Mouse (Mus musculus) forebrain, embryonic 11.5 days (tissue): ENCODE measurements at regions not wholly inside any gene's neighbourhood (a gene's known extent, or its start where the extent isn't known, plus 50 kb on each side); places are given as distances from the start of the nearest gene placed in this dataset.

Experiments
- ATAC-seq: fragments of 200-750 bp; cut with Nextera tagmentation; replicated peaks from 2 replicates; pipeline ENCODE4 v1.8.0; 2017; ENCODE audit warnings: moderate TSS enrichment; ENCODE audit not compliant: low FRiP score
- DNase-seq: peaks from one replicate; pipeline ENCODE4 v3.0.0-alpha.2; 2017; ENCODE audit warnings: low spot score
- H3K27ac ChIP-seq: fragments of 300-500 bp; sonication (generic); 2 replicates; pipeline ENCODE4 v1.5.1; 2014; ENCODE audit warnings: low read depth, low read length
- H3K27me3 ChIP-seq: fragments of 300-500 bp; sonication (generic); 2 replicates; pipeline ENCODE4 v1.6.1; 2014; ENCODE audit warnings: mild to moderate bottlenecking, low read length, mixed read lengths; ENCODE audit not compliant: control insufficient read depth, insufficient read depth
- H3K36me3 ChIP-seq: fragments of 300-500 bp; sonication (generic); 2 replicates; pipeline ENCODE4 v1.6.1; 2014; ENCODE audit warnings: mild to moderate bottlenecking, low read length, moderate library complexity, mixed read lengths; ENCODE audit not compliant: control insufficient read depth, insufficient read depth
- H3K4me1 ChIP-seq: fragments of 300-500 bp; sonication (generic); replicated peaks from 2 replicates; pipeline ENCODE4 v1.6.1; 2014; ENCODE audit warnings: low read length, mixed read lengths; ENCODE audit not compliant: control insufficient read depth, insufficient read depth
- H3K4me2 ChIP-seq: fragments of 300-500 bp; sonication (generic); 2 replicates; pipeline ENCODE4 v1.6.1; 2014; ENCODE audit warnings: low read depth, mild to moderate bottlenecking, low read length, moderate library complexity, mixed read lengths; ENCODE audit not compliant: severe bottlenecking
- H3K4me3 ChIP-seq: fragments of 300-500 bp; sonication (generic); 2 replicates; pipeline ENCODE4 v1.5.1; 2014; ENCODE audit warnings: low read depth, low read length
- H3K9ac ChIP-seq: fragments of 300-500 bp; sonication (generic); 2 replicates; pipeline ENCODE4 v1.6.1; 2014; ENCODE audit warnings: low read length
- H3K9me3 ChIP-seq: fragments of 300-500 bp; sonication (generic); 2 replicates; pipeline ENCODE4 v1.6.1; 2016; ENCODE audit warnings: low read length, mixed read lengths; ENCODE audit not compliant: control insufficient read depth
- WGBS: fragments of 180-500 bp; shearing (Covaris S2); extraction: QIAGEN DNeasy Blood & Tissue Kit; methylation state at CpG from one replicate; pipeline ENCODE4 v1.1.7; 2014; 5-methylcytosine and 5-hydroxymethylcytosine counted together

DNA sequence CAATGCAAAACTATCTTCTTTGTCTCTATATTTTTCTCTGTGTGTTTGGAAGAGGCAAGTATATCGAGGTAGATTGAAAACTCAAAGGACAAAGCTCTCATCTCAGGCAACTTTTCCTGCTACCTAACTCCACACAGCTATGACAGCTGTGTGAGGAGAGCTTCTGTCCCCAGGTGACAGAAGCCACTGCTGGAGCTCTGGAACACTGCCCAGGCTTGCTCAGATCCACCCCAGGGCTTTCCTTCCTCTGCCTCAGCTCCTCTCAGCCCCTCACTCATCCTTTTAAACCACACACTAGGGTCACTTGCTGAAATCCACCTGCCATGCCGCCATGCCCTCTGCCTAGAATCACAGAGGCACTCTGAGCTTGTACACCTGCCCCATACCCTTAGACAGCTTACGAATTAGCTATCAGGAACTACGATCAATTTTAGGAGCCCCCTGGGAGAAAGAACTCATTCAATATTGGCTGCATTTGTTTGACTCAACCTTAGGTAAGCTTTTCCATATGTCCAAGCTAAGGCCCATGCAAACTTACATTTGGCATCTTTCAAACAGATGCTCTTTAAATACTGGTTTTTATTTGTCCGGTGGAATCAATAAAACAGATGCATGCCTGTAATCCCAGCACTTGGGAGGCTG lies 196.9 kb upstream of the Hnrnpa3 start:
- Histone ChIP-seq H3K27ac (no peak overlapping the region), H3K9me3 (no peaks in the 10 kb centered on the region), H3K4me3 (no peak overlapping the region), H3K4me1 (no peaks in the 10 kb centered on the region; the same call in 1 of the 2 replicates), H3K27me3 (no peaks in the 10 kb centered on the region), H3K36me3 (no peaks in the 10 kb centered on the region), H3K4me2 (no peak overlapping the region), H3K9ac (no peak overlapping the region)
- 78% methylated on average over 5 of the region's 5 CpGs for WGBS
- DNase-seq (no peak), ATAC-seq (no peak)

DNA sequence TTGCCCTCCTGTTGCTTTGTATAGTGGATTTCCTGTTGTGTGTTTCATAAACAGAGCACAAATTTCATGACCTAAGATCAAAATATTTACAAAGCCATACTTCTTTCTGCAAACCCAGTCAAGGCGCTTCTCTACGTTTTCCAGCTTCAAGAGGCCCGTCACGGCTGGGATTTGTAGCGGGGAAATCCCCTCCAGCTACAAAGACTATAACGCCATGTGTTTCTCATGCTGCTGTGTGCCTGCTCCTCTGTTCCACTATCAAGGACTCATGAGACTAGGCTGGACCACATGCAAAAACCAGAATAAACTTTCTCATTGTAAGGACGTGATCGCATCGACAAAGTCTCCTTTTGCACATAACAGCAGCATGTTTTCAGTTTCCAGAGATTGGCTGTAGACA lies 196.0 kb upstream of the Hnrnpa3 start:
- Histone ChIP-seq H3K4me1 (no peaks in the 10 kb centered on the region; the same call in 1 of the 2 replicates), H3K4me2 (no peak overlapping the region), H3K4me3 (no peak overlapping the region), H3K9me3 (no peaks in the 10 kb centered on the region), H3K9ac (no peak overlapping the region), H3K36me3 (no peaks in the 10 kb centered on the region), H3K27me3 (no peaks in the 10 kb centered on the region), H3K27ac (no peak overlapping the region)
- DNase-seq, result no peak
- WGBS, result 82% methylated on average over 9 of the region's 9 CpGs
- no peak for ATAC-seq

DNA sequence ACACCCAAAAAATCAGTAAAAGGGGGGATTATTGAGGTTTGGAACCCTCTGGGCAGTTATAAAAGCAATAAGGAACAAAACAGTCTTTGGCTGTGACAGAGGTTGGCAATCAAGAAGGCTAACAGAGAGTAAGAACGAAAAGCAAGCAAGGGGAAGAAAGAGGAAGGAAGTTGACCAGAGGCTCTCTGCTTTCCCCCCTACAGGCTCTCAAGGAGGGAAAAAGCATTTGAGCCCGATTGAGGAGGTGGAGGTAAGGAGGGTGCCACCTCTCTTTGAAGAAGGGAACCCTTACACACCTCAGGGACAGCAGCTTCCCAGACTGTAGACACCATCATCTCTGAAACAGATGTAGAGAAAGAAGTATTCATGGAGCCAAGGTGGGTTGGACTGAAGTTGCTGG lies 194.6 kb upstream of the Hnrnpa3 start:
- no peaks in the 10 kb centered on the region for H3K27me3 ChIP-seq
- no peak overlapping the region for H3K4me3 ChIP-seq
- H3K9ac ChIP-seq, result no peak overlapping the region
- H3K4me1 ChIP-seq, result no peaks in the 10 kb centered on the region; the same call in 1 of the 2 replicates
- H3K4me2 ChIP-seq, result no peak overlapping the region
- ATAC-seq, result no peak
- no peaks in the 10 kb centered on the region for H3K9me3 ChIP-seq
- H3K27ac ChIP-seq, result no peak overlapping the region
- 55% methylated on average over 2 of the region's 2 CpGs for WGBS
- DNase-seq, result no peak
- no peaks in the 10 kb centered on the region for H3K36me3 ChIP-seq

DNA sequence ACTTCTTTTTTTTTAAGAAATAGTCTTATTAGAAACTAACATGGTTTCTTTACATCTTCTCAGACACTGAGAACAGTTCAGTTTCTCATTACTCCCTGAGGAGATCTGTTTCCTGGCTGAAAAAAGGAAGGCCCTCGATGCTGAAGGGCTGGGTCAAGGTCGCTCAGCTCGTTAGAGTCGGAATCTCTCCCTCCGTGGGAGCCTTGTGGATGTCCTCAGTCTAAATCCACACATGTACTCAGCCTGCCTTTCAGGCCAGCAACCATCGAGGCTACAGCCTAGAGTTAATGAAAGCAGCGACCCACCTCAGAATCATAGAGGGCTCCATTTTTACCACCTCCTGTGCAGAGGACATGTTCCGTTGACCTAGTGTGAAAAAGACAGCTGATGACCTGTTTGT lies 190.2 kb upstream of the Hnrnpa3 start:
- WGBS, result 65% methylated on average over 8 of the region's 8 CpGs

DNA sequence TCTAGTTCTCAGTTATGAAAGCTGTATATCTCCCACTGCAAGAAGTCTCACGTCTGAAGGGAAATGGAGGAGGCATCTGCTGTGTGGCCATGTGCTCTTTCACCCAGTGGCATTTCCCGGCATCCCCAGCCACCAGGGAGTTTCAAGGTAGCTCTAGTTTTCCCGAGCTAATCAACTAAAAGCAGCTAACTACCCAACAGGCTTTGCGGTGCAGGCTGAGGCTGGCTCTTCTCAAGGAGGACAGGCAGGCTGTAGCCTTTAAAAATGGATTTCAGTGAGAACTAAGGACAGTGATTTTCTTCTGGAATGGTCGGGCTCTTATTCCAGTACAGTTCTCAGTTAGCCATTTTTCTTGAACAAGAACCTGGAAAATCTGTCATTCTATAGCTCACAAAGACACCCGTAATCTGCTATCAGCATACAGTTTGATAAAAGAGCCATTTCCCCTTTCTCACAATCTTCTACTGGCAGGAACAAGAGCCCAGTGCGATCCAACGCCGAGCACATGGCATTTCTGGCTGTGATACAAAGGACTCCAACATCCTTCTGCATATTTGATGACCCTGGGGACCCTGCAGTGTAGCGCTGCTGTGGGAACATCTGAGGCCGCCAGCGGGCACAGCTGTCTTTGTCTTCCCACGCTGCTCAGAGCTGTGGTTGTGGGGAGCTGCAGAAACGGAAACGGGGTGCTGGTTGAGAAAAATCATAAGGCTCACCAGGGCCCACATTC lies 188.9 kb upstream of the Hnrnpa3 start:
- ATAC-seq (peak; percentile 51; the same call in 1 of the 2 replicates), DNase-seq (peak; percentile 59)
- H3K4me3 ChIP-seq, result no peak overlapping the region
- H3K36me3 ChIP-seq, result no peaks in the 10 kb centered on the region
- H3K4me1 ChIP-seq, result no peaks in the 10 kb centered on the region; the same call in 1 of the 2 replicates
- no peak overlapping the region for H3K4me2 ChIP-seq
- H3K27me3 ChIP-seq, result no peaks in the 10 kb centered on the region
- H3K27ac ChIP-seq, result peak overlapping the region; percentile 60
- H3K9ac ChIP-seq, result peak overlapping the region; percentile 44
- no peaks in the 10 kb centered on the region for H3K9me3 ChIP-seq
- 48% methylated on average over 15 of the region's 15 CpGs for WGBS

More for the DNA sequence above, 190.2 kb upstream of the Hnrnpa3 start:
- H3K4me2 ChIP-seq, result no peak overlapping the region
- no peak for DNase-seq
- H3K36me3 ChIP-seq, result no peaks in the 10 kb centered on the region
- no peak overlapping the region for H3K9ac ChIP-seq
- H3K4me1 ChIP-seq, result no peaks in the 10 kb centered on the region; the same call in 1 of the 2 replicates
- ATAC-seq, result no peak
- H3K27me3 ChIP-seq, result no peaks in the 10 kb centered on the region
- no peak overlapping the region for H3K27ac ChIP-seq
- H3K4me3 ChIP-seq, result no peak overlapping the region
- H3K9me3 ChIP-seq, result no peaks in the 10 kb centered on the region

DNA sequence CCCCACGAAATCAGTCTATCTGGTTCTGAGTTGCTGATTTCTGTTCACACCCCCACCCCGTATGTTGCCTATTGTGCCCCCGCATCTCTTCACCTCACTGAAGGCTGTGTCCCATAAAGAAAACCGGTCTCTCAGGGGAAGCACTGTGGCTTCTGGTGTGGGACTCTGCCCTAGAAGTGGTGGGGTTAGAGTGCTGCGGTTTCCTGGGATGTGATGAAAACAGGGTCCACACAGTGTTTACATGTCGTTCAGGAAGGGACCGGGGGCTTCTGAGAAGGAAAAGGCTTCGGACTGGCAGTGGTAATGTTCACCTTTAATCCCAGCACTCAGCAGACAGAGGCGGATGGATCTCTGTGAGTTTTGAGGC lies 188.4 kb upstream of the Hnrnpa3 start:
- H3K27me3 ChIP-seq, result no peaks in the 10 kb centered on the region
- no peaks in the 10 kb centered on the region; the same call in 1 of the 2 replicates for H3K4me1 ChIP-seq
- H3K36me3 ChIP-seq, result no peaks in the 10 kb centered on the region
- DNase-seq (no peak), ATAC-seq (no peak)
- H3K4me2 ChIP-seq, result no peak overlapping the region
- no peaks in the 10 kb centered on the region for H3K9me3 ChIP-seq
- H3K27ac ChIP-seq, result peak overlapping the region; percentile 28
- peak overlapping the region; percentile 44 for H3K9ac ChIP-seq
- no peak overlapping the region for H3K4me3 ChIP-seq
- WGBS, result 72% methylated on average over 9 of the region's 9 CpGs

DNA sequence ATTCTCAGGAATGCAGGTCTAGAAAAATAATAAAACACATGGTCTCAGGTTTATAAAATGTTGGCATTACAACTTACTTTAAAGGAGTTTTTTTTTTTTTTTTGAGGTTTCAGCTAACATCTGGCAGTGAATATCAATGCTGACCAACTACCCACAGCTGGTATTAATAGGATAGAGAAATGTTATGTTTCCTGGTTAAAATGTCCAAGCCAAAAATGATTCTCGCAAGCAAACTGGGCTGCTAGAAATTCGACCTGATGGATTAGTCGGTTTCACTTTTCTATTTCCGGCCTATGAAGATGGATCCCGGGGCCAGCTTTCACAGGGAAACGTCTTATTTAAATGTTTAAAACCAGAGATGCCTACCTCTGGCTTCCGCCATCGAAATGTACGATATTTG lies 186.6 kb upstream of the Hnrnpa3 start:
- H3K9me3 ChIP-seq, result no peaks in the 10 kb centered on the region
- DNase-seq (no peak), ATAC-seq (no peak)
- H3K4me2 ChIP-seq, result no peak overlapping the region
- H3K36me3 ChIP-seq, result no peaks in the 10 kb centered on the region
- no peaks in the 10 kb centered on the region; the same call in 1 of the 2 replicates for H3K4me1 ChIP-seq
- H3K27me3 ChIP-seq, result no peaks in the 10 kb centered on the region
- WGBS, result 85% methylated on average over 9 of the region's 9 CpGs
- no peak overlapping the region for H3K27ac ChIP-seq
- no peak overlapping the region for H3K4me3 ChIP-seq
- H3K9ac ChIP-seq, result no peak overlapping the region

DNA sequence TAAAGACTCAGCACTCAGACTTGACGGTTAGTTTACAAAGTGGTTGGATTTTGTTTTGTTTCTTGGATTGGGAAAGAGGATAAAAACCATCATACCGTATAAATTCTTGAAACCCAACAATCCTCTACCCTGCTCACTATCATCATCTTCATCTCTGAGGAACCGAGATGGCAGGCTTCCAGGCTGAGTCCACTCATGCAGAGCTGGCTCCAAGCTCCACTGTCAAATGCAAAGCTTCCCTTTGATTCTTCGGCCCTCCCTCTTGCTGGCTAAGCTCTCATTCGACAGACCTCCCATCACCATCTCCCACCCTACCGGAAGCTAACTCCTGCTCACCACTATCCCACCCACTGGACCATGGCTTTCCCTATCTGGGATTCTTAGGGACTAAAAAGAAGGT lies 184.6 kb upstream of the Hnrnpa3 start:
- 79% methylated on average over 6 of the region's 6 CpGs for WGBS
- no peak overlapping the region for H3K4me2 ChIP-seq
- no peaks in the 10 kb centered on the region; the same call in 1 of the 2 replicates for H3K4me1 ChIP-seq
- H3K9me3 ChIP-seq, result no peaks in the 10 kb centered on the region
- H3K27me3 ChIP-seq, result no peaks in the 10 kb centered on the region
- DNase-seq (no peak), ATAC-seq (no peak)
- no peak overlapping the region for H3K9ac ChIP-seq
- H3K27ac ChIP-seq, result no peak overlapping the region
- no peak overlapping the region for H3K4me3 ChIP-seq
- no peaks in the 10 kb centered on the region for H3K36me3 ChIP-seq

DNA sequence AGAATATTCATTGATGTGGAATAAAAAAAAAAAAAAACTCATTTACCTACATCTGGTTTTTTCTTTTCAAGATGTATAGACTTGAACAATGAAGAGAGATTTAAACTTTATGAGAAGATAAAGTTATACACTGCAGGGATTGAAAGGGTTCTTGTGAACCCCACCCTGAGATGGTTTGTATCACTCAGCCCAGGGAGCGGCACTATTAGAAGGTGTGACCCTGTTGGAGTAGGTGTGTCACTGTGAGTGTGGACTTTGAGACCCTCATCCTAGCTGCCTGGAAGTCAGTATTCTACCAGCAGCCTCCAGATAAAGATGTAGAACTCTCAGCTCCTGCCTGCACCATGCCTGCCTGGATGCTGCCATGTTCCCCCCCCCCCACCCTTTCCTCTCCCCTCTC lies 182.7 kb upstream of the Hnrnpa3 start:
- 89% methylated on average over 1 of the region's 1 CpGs for WGBS

More for the DNA sequence above, 182.7 kb upstream of the Hnrnpa3 start:
- Histone ChIP-seq H3K4me2 (no peak overlapping the region), H3K9ac (no peak overlapping the region), H3K36me3 (no peaks in the 10 kb centered on the region), H3K4me3 (no peak overlapping the region), H3K9me3 (no peaks in the 10 kb centered on the region), H3K27ac (no peak overlapping the region), H3K4me1 (no peaks in the 10 kb centered on the region), H3K27me3 (no peaks in the 10 kb centered on the region)
- no peak for ATAC-seq
- no peak for DNase-seq
